Mouse (Mus musculus): ENCODE measurements around the gene Oprd1. TPM values are rescaled to one million over a fixed set of nuclear protein-coding genes. Genes with fewer than 3 reads are reported as not detected.

Oprd1 gene
- total and polyA plus RNA-seq, 3 experiments = 0.01 TPM; not detected in 2

- TF ChIP-seq HCFC1 (IDR thresholded peaks at IDR 0.05; ENCODE audit: low read depth, low read length) (peak; percentile 72), SMC3 (IDR thresholded peaks at IDR 0.05; ENCODE audit: low read depth, low read length) (no peak; the same call in none of the 2 replicates), ZNF384 (IDR thresholded peaks at IDR 0.05; ENCODE audit: low read depth, low read length) (0 out of 2 replicates have a peak, but pooled peaks have one; percentile 42), MYB (IDR thresholded peaks at IDR 0.05; ENCODE audit: low read depth, low read length) (peak; percentile 80), BHLHE40 (IDR thresholded peaks at IDR 0.05; ENCODE audit: borderline replicate concordance, low read depth, low read length) (peak; percentile 91), ZMIZ1 (IDR thresholded peaks at IDR 0.05; ENCODE audit: low read depth, low read length) (peak; percentile 48)
Observed at GRCm38 (mm10) chr4:132077445-132077844, 66.8 kb downstream of the Oprd1 start (continued).

DNA sequence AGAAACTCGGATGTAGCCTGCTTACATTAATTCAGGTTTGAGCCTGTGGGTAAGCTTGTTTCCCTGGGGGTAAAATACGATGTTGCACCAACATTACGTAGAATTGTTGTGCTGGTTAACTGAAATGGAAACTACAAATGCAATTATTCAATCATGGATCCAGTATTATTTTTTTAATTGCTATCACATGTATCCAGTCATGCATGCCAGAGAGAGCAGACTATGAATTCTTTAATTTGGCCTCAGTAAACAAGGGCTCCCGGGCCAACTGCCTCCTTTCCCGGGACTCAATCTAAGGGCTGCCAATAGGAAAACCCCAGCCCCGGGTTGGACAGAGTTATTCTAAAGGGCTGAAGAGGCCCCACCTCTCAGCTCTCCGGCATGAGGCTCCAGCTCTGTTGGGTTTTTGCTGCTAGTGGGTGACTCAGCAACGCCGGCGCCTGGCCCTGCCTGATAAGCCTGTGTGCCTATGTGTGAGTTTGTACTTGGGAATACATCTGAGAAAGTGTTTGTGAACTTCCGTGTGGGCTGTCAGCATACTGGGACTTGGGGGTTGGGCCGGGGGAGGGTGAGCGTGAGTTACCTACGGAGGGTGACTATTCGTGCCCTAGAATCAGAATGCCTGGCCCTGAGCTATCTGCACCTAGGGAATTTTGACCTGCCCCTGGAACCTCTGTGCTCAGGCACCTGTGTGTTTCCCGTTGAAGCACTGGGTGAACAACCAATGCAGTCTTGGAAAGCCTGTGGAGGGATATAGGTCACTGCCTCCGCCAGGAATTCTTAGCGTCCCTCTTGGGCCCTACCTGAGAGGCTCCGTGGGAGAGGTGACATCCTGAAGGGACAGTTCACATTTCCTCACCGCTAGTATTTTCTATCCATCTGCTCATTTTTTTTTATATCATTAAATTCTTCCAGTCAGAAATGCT is 67.5 kb downstream of the Oprd1 start:
- H3K9me3 ChIP-seq (replicated peaks; ENCODE audit: insufficient read depth, low read length) = no peaks in the 10 kb centered on the region
- H3K27me3 ChIP-seq (ENCODE audit: control insufficient read depth in 1 of 2, insufficient read depth in 2 of 2, low read length in 2 of 2) = no peaks in the 10 kb centered on the region
- H3K4me1 ChIP-seq (ENCODE audit: control insufficient read depth in 1 of 2, insufficient read depth in 2 of 2, low read length in 2 of 2) = peaks cover 9 to 33% of the 10 kb centered on the region in 2 experiments
- H3K36me3 ChIP-seq (ENCODE audit: control insufficient read depth in 1 of 2, insufficient read depth in 2 of 2, low read length in 2 of 2) = peaks cover 0 to 22% of the 10 kb centered on the region in 2 experiments; a peak in 2 of 4 replicates
- peak overlapping the region; percentile 79 for H3K9ac ChIP-seq (ENCODE audit: control insufficient read depth, low read depth, low read length, poor library complexity, severe bottlenecking)
- peak overlapping the region; percentile 46 to 55 for H3K4me3 ChIP-seq (ENCODE audit: control insufficient read depth in 1 of 2, insufficient read depth in 1 of 2, low read depth in 2 of 2, low read length in 2 of 2)
- H3K79me2 ChIP-seq (ENCODE audit: control insufficient read depth, insufficient read depth, low read length, poor library complexity) = peaks cover 34% of the 10 kb centered on the region
- peak; percentile 99 for DNase-seq (ENCODE audit: low read depth, low spot score)
- H3K27ac ChIP-seq (ENCODE audit: control insufficient read depth, low read depth, low read length) = peak overlapping the region; percentile 100
- 0 out of 2 replicates have a peak, but pooled peaks have one; percentile 26 for TF ChIP-seq UBTF (IDR thresholded peaks at IDR 0.05; ENCODE audit: borderline replicate concordance, insufficient read depth, low read depth, low read length)
- TF ChIP-seq USF2 (IDR thresholded peaks at IDR 0.05; ENCODE audit: borderline replicate concordance in 1 of 2, insufficient read depth in 1 of 2, low read depth in 1 of 2, low read length in 2 of 2) = no peak
- peak; percentile 33; the same call in 1 of the 2 replicates for TF ChIP-seq USF1 (IDR thresholded peaks at IDR 0.05; ENCODE audit: low read depth, low read length)
- no peak; the same call in 1 of the 2 replicates for TF ChIP-seq MAX (IDR thresholded peaks at IDR 0.05; ENCODE audit: low read length)
- TF ChIP-seq CHD2 (IDR thresholded peaks at IDR 0.05; ENCODE audit: low read length) = peak; percentile 26; the same call in 1 of the 2 replicates
- TF ChIP-seq POLR2AphosphoS2 (IDR thresholded peaks at IDR 0.05; ENCODE audit: low read length) = peak; percentile 48; the same call in 1 of the 2 replicates
- no peak for TF ChIP-seq ZC3H11A (IDR thresholded peaks at IDR 0.05; ENCODE audit: low read depth, low read length)
- TF ChIP-seq KAT2A (conservative IDR thresholded peaks at IDR 0.05; ENCODE audit: low read depth, low read length) = no peak; the same call in 1 of the 2 replicates
- TF ChIP-seq ZKSCAN1 (IDR thresholded peaks at IDR 0.05; ENCODE audit: low read depth, low read length) = no peak
- TF ChIP-seq TAL1 (IDR thresholded peaks at IDR 0.05; ENCODE audit: low read length) = peak; percentile 98
- TF ChIP-seq MYB (IDR thresholded peaks at IDR 0.05; ENCODE audit: low read depth, low read length) = no peak; the same call in 1 of the 2 replicates
- TF ChIP-seq MAFK (IDR thresholded peaks at IDR 0.05; ENCODE audit: borderline replicate concordance, low read depth, low read length) = peak; percentile 89
- peak; percentile 86 for TF ChIP-seq SIN3A (IDR thresholded peaks at IDR 0.05; ENCODE audit: low read length)
- TF ChIP-seq ETS1 (IDR thresholded peaks at IDR 0.05; ENCODE audit: low read depth, low read length) = peak; percentile 99
- peak; percentile 72; the same call in 1 of the 2 replicates for TF ChIP-seq BHLHE40 (IDR thresholded peaks at IDR 0.05; ENCODE audit: borderline replicate concordance, low read depth, low read length)
- peak; percentile 83 to 96 for TF ChIP-seq EP300 (IDR thresholded peaks at IDR 0.05; ENCODE audit: low read depth in 1 of 2, low read length in 2 of 2)
- peak; percentile 83 for TF ChIP-seq MXI1 (IDR thresholded peaks at IDR 0.05; ENCODE audit: low read depth, low read length)
- TF ChIP-seq CTCF (IDR thresholded peaks at IDR 0.05 in 2 of 3, conservative IDR thresholded peaks at IDR 0.05 in 1 of 3; ENCODE audit: control insufficient read depth in 1 of 3, insufficient read depth in 1 of 3, low read depth in 2 of 3, low read length in 3 of 3, poor library complexity in 1 of 3, severe bottlenecking in 1 of 3) = no peak
- TF ChIP-seq POLR2AphosphoS5 (IDR thresholded peaks at IDR 0.05; ENCODE audit: borderline replicate concordance, low read depth, low read length) = no peak
- peak; percentile 82 for TF ChIP-seq ELF1 (IDR thresholded peaks at IDR 0.05; ENCODE audit: low read depth, low read length)
- TF ChIP-seq NRF1 (IDR thresholded peaks at IDR 0.05; ENCODE audit: insufficient read depth, low read depth, low read length, poor library complexity, severe bottlenecking) = no peak
- peak; percentile 52 for TF ChIP-seq TBP (IDR thresholded peaks at IDR 0.05; ENCODE audit: low read depth, low read length)
- no peak for TF ChIP-seq SMC3 (IDR thresholded peaks at IDR 0.05; ENCODE audit: low read depth, low read length)
- TF ChIP-seq JUND (IDR thresholded peaks at IDR 0.05; ENCODE audit: low read depth, low read length) = peak; percentile 83; the same call in 1 of the 2 replicates
- TF ChIP-seq NELFE (IDR thresholded peaks at IDR 0.05; ENCODE audit: low read depth, low read length) = peak; percentile 40; the same call in 1 of the 2 replicates
- TF ChIP-seq HCFC1 (IDR thresholded peaks at IDR 0.05; ENCODE audit: low read depth, low read length) = peak; percentile 75
- peak; percentile 21; the same call in 1 of the 2 replicates for TF ChIP-seq ZNF384 (IDR thresholded peaks at IDR 0.05; ENCODE audit: low read depth, low read length)
- TF ChIP-seq TCF12 (IDR thresholded peaks at IDR 0.05; ENCODE audit: low read depth, low read length) = peak; percentile 99
